Mouse (Mus musculus) thymus, postnatal 10 days (tissue): ENCODE results near the gene Pax2.

Experiments
- DNase-seq, 2 experiments: peaks; one replicate each; pipeline ENCODE4 v3.0.0; 2021; ENCODE audit warnings: low spot score in 2 of 2

The Pax2 gene

DNA sequence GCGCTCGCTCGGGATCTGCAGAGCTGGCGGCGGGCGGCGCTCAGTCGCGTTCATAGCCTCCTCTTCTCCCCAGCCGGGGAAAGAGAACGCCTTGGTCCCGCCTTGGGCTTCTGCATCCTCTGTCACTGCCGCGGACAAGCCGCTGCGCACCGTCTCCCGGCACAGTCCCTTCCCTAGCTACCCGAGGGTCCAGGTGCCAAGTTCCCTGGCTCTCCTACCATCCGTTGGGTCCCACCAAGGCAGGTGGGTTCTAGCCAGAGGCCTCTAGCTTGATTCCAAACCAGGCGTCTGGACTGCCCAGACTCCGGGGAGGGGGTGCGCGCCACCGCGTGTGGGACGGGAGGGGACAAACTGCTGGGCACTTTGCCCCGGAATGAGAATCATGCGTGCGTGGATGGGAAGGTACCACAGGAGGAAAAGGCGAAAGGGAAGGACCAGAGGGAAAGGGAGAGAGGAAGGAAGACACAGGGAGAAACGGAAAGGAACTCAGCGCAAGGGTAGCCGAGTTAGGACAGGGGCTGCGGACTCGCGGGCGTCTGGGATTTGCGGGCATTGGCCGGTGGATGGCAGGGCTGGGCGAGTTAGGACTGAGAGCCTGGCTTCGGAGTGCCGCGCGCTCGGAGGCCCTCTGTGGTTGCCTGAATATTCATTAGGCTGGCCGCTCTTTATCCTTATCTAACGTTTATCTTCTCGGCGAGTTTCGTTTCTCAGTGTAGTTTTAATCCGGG lies at the start of gene Pax2:
Pax2 (plus strand) TSS at position 353 of the 728 bp plus-strand sequence.
- DNase-seq = no peak

GRCm38 (mm10) chr19:44708885-44709284 lies 47.0 kb upstream of the Pax2 start:
- DNase-seq = no peak

- DNase-seq = no peak
Measured at GRCm38 (mm10) chr19:44716731-44717600, 38.9 kb upstream of the Pax2 start.

- DNase-seq = no peak
Measured at GRCm38 (mm10) chr19:44719292-44720193, 36.3 kb upstream of the Pax2 start.

DNA sequence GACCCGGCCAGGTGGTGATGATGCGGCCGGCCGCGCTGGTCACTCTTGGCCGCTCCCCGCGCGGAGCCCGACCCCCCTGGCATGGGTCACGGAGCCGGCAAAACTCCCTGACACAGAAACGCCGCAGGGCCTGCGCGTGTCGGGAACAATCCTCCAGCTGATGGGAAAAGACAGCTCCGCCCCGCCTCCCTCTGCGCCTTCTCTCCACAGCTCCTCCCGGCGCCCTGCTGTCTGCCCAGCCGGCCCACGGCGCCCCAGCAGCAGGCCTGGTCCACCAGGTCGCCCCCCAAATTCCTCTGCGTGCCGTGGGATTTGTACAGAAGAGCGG lies 35.7 kb upstream of the Pax2 start:
- DNase-seq = no peak

DNA sequence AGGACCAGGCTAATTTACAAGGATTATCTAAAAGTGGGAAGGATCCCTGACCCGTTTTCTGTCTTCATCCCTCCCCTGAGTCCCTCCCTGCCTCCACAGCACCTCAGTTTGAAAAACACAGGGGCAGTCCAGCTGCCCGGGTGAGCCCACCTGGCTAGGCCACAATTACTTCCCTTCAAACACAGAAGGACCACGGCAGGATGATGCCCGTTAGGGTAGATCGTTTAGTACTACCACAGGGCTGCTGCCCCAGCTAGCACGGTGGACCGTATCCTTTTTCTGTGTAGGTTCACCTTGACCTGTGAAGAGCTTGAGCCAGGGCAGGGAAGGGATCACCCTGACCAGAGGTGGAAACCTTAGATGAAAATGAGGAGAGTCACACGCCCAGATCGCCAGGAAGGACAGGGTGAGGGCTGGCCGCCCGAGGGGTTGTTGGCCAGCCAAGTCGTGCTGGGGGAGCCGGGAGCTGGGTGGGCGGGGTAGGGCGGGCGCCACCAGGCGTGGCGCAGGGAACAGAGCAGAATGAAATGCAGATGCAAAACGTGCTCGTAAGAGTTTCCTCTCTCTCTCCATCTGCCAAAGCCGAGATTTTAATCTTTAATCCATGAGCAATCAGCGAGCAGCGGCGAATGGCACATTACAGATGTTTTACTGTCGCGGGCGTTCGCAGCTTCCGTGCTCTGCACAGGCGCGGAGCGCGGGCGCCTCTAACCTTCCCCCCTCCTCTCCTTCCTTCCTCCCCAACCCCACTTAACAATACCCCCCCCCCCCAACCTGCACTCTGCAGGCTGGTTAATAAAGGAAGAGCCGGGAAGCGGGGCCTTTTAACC lies 32.0 kb upstream of the Pax2 start:
- DNase-seq = no peak

GRCm38 (mm10) chr19:44725951-44726791 lies 29.7 kb upstream of the Pax2 start:
- DNase-seq = no peak

GRCm38 (mm10) chr19:44734116-44734515 lies 21.7 kb upstream of the Pax2 start:
- no peak for DNase-seq

DNA sequence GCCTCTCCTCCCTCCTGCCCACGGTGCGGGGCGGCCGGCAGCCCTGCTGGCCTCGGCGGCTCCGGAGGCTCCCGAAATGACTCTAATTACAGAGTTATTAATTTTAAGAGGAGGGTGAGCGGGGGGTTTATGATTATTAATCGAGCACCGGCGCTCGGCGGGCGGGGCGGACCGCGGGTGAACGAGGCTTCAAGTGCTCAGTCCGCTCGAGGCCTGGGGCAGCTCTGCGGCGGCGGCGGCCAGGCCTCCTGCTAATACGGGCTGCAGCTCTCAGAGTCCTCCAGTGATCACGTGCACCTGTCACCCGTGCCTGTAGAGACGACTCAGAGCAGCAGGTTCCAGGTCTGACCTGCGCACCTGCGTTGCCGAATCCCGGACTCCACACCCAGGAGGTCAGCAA lies 21.2 kb upstream of the Pax2 start:
- no peak for DNase-seq

DNA sequence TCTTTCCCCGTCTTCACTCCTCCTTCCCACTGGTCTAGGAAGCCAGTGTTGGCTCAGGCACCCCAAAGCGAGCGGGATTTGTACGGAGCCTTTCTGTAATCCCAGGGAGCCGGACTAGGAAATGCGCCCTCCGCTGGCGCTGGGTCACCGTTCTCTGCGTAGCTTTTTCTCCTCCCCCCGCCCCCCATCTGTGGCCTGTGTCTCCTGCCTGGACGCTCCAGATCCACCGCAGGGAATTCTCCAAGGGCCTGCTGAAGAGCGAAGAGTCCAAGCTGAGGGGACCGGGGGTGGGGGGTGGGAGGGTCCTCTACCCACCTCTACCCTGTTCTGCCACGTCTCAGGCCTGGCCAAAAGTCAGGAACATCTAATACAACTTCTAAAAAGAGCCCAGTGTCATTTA lies 15.5 kb upstream of the Pax2 start:
- no peak for DNase-seq

- no peak for DNase-seq
Measured at GRCm38 (mm10) chr19:44741091-44741763, 14.6 kb upstream of the Pax2 start.

DNA sequence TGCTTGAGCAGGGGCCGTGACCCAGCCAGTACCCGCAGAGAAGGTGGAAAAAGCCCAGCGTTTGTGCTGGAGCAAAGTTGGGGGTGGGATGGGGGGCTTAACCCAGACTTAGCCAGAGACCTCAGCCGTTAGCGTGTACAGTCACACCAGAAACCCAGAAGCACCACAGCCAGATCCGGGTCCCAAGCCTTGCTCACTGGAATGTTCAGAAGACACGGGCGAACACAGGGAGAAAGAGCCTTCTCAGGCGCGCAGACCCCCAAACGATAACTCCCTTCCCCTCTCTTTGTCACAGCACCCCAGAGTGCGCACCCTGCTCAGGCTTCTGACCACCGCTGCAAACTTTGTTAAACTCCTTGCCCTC lies 14.1 kb upstream of the Pax2 start:
- no peak for DNase-seq

- no peak for DNase-seq
Measured at GRCm38 (mm10) chr19:44742131-44743020, 13.5 kb upstream of the Pax2 start.

DNA sequence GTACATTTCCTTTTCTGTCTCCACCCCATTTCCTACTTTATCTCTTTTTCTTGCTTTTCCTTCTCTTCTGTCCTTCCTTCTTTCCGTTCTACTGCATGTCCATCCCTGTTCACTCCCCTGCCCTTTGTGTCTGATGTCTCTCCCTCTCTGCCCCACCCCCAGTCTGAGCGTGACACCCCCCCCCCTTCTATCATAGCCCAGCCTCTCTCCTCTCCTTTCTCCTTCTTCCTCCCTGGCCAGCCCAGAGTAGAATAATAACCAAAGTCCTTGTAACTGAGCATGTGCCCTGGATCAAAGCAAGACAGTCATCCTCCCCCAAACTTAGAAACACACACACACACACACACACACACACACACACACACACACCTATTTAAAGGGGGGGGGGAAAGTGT lies 12.8 kb upstream of the Pax2 start:
- DNase-seq = no peak

- DNase-seq = no peak
Measured at GRCm38 (mm10) chr19:44743961-44744520, 11.8 kb upstream of the Pax2 start.

GRCm38 (mm10) chr19:44745741-44746140 lies 10.1 kb upstream of the Pax2 start:
- no peak for DNase-seq

DNA sequence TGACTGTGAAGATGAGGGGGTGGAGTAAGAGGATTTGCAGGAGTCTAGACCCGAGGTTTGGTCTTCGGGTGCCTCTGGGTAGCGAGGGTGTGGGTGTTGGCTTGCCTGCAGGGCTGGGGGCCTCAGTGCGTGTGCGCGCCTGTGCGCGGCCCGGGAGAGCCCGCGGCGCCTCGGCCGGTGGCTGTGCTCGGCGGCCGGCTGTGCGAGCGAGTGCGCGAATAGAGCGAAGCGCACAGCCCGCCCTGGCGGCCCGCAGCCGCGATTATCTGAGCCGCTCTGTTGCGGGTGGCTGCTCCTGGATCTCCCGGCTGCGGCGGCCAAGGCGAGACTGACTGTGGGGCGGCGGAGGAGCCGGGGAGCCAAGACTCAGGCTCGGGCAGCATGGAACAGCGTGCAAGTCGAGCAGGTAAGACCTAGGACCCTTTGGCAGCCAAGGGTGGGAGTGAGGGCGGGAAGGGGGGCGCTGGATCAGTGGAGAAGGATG lies 9.3 kb upstream of the Pax2 start:
- DNase-seq = no peak

GRCm38 (mm10) chr19:44747471-44747870 lies 8.4 kb upstream of the Pax2 start:
- DNase-seq = no peak
